Mouse (Mus musculus) small intestine, adult 2 months (tissue): ENCODE data around the gene Saxo1.

ENCODE experiments used
- CTCF ChIP-seq: fragments of 200-500 bp; IDR thresholded peaks from 2 replicates; pipeline ENCODE4 v1.5.1; 2012; ENCODE audit warnings: low read depth, mild to moderate bottlenecking, control low read depth, inconsistent platforms, low read length, moderate library complexity, mixed read lengths; ENCODE audit not compliant: insufficient replicate concordance, insufficient read length; ENCODE audit errors: extremely low read depth
- POLR2A ChIP-seq: fragments of 200-500 bp; IDR thresholded peaks from 2 replicates; pipeline ENCODE4 v1.6.1; 2012; ENCODE audit warnings: low read depth, mild to moderate bottlenecking, control low read depth, inconsistent platforms, low read length, moderate library complexity

DNA sequence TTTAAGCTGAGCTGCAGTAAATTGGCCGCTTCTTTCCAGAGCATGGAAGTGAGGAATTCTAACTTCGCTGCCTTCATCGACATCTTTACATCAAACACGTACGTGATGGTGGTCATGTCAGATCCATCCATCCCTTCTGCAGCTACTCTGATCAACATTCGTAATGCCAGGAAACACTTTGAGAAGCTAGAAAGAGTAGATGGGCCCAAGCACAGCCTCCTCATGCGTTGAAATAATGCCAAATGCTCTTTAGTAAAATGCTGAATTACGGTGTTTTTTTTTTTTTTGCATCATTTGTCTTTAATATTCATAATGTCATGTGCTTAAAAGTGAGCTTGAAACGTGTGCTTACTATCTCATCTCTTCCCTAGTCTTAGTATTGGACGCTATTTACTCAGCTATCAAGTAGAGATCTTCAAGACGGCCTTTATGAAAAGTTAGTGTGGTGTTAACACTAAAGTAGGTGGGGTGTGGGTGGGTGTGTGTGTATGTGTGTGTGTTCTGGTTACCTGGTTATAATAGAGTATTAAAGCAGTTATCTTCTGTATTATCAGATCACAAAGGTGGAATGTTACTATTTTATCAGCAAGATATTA lies 18.6 kb upstream of the Saxo1 start:
- TF ChIP-seq CTCF (no peak), POLR2A (no peak)
